Mouse (Mus musculus): ENCODE results near the gene Olfr995.

DNA sequence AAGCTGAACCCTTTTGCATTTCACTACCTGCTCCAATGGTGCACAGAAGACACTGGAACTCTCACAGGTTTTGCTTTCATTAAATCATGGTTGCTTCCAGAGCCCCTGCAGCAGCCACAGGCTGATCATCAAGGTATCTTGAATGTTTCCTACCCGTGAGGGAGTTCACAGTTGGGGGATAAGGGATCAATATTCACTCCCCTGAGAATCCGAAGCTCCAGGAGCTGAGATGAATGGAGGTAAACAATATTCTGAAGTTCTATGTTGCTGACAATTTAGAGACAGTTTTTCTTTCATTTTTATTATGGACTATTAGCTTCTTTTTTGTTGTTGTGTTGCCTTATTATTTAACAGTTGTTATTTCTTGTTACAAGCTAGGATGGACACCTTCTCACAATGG lies 34.1 kb downstream of the Olfr995 start, which contains the start of gene Olfr992:
- TF ChIP-seq USF1 (IDR thresholded peaks at IDR 0.05; ENCODE audit: low read depth) (no peak), MAX (IDR thresholded peaks at IDR 0.05) (no peak), CTCF (IDR thresholded peaks at IDR 0.05; ENCODE audit: control insufficient read depth, insufficient read depth, insufficient read length) (no peak), MYOD1 (IDR thresholded peaks at IDR 0.05; ENCODE audit: control insufficient read depth, insufficient read length, low read depth) (no peak), FOSL1 (IDR thresholded peaks at IDR 0.05; ENCODE audit: insufficient read depth, low read length, poor library complexity, severe bottlenecking) (no peak)

All from C2C12 (cell line).